Mouse (Mus musculus) left cerebral cortex, adult 8-10 months (tissue): ENCODE results near the gene Zscan18. TPM values are rescaled to one million over a fixed set of nuclear protein-coding genes. Genes with fewer than 3 reads are reported as not detected.

ENCODE experiments used
- total RNA-seq, 4 experiments: library from RNA; stranded (reverse); gene quantifications; 2 replicates each; pipeline ENCODE4 v1.2.4; 2022

Zscan18 gene
- total RNA-seq, 4 experiments from 2014 or later: 21.9 to 27.0 (median 22.9) TPM

Other genes starting within 250 kb of the Zscan18 start
- under 1 TPM; 0.06 to 0.16 (median 0.08) TPM for gene Vmn2r53, start 194.8 kb downstream of the Zscan18 start, total RNA-seq
- not detected for gene Vmn2r54, start 163.3 kb downstream of the Zscan18 start, total RNA-seq
- not detected for gene Vmn2r55, start 118.6 kb downstream of the Zscan18 start, total RNA-seq
- gene Vmn2r56, start 68.6 kb downstream of the Zscan18 start, total RNA-seq: under 1 TPM; 0.06 to 0.14 (median 0.08) TPM
- 10 to 100 TPM; 17.4 to 25.3 (median 19.4) TPM for gene Zfp329, start 15.2 kb upstream of the Zscan18 start, total RNA-seq
- gene Zfp110, start 31.1 kb upstream of the Zscan18 start, total RNA-seq: 10 to 100 TPM; 13.5 to 18.4 (median 14.9) TPM
- gene Zfp128, start 77.5 kb upstream of the Zscan18 start, total RNA-seq: 1 to 10 TPM; 7.2 to 8.7 (median 7.8) TPM
- gene Zscan22, start 94.2 kb upstream of the Zscan18 start, total RNA-seq: 10 to 100 TPM; 12.7 to 15.0 (median 13.7) TPM
- 100 to 1,000 TPM; 432 to 451 (median 444) TPM for gene Rps5, start 118.7 kb upstream of the Zscan18 start, total RNA-seq
- 1 to 10 TPM in 3 of 4 experiments, under 1 TPM in 1; 0.98 to 1.5 (median 1.2) TPM for gene Rnf225, start 123.8 kb upstream of the Zscan18 start, total RNA-seq
- 10 to 100 TPM in 1 of 4 experiments, 1 to 10 TPM in 3; 9.2 to 10.1 (median 9.7) TPM for gene Zfp324, start 162.2 kb upstream of the Zscan18 start, total RNA-seq
- 10 to 100 TPM in 1 of 4 experiments, 1 to 10 TPM in 3; 6.7 to 10.2 (median 8.6) TPM for gene Zfp446, start 174.2 kb upstream of the Zscan18 start, total RNA-seq
- under 1 TPM in 1 of 4 experiments, not detected in 3; 0.37 TPM for gene Slc27a5, start 194.6 kb upstream of the Zscan18 start, total RNA-seq
- 100 to 1,000 TPM; 218 to 241 (median 229) TPM for gene Trim28, start 195.5 kb upstream of the Zscan18 start, total RNA-seq
- 10 to 100 TPM; 34.2 to 36.9 (median 34.3) TPM for gene Zbtb45, start 206.4 kb upstream of the Zscan18 start, total RNA-seq
- gene Chmp2a, start 231.2 kb upstream of the Zscan18 start, total RNA-seq: 100 to 1,000 TPM; 152 to 158 (median 152) TPM
- gene Ube2m, start 234.6 kb upstream of the Zscan18 start, total RNA-seq: 100 to 1,000 TPM; 220 to 248 (median 229) TPM